Mouse (Mus musculus): ENCODE measurements around the gene Glrx5.
A peak's percentile ranks its signal among the peaks of the same experiment; 100 is the strongest.

Gene Glrx5

DNA sequence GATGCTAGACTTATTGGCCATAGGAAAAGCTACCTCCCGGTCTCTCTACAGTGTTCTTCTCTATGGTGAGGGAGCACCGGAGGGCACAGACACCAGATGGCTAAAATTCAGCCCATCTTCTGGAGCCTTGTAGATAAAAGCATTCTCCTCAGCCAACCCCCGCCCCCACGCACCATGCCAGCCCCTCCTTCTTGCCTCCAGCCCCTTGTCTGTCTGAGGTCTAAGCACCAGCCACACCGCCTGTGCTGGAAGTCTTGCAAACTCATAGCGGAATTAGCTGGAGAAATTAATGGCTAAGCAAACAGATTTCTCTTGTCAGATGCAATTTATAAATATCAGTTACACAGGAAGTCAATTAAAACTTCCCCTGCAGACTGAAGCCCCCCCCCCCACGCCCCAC, 43.0 kb downstream of the Glrx5 start:
- DNase-seq = no peak

- no peak for DNase-seq
These were observed 44.0 kb downstream of the Glrx5 start for GRCm38 (mm10) chr12:105076511-105076910.

DNA sequence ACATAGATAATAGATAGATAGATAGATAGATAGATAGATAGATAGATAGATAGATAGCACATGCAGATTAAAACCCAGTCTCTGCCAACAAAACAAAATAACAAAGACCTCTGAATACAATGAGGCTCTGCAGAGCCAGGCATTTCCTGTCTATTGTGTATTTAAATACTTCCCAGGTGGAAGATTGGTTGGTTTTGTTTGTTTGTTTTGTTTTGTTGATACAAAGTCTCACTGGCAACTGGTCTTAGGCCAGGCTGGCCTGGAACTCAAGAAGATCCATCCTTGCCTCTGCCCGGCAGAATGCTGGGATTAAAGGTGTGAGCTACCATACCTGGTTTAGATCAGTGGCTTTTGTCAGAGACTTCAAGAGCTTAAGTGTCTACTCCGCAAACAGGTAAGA, 44.7 kb downstream of the Glrx5 start:
- no peak for DNase-seq

DNA sequence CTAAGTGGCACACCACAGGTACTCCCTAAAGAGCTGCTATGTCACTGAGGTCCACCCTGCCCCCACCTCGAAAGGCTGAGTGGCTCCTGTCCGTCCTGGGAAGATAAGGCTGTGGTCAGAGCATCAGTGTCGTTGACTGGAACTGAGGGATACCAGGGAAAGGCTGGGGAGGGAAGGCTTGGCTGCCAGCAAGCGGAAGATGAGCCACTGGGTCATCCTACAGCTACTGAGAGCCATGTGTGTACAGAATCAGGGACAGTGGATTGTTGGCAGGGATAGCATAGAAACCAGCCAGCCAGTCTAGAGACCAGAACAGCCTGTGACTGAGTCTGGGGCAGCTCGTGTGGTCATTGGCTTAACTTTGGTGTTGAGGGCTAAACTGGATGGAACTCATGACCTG, 51.7 kb downstream of the Glrx5 start:
- DNase-seq = peak; percentile 66

DNA sequence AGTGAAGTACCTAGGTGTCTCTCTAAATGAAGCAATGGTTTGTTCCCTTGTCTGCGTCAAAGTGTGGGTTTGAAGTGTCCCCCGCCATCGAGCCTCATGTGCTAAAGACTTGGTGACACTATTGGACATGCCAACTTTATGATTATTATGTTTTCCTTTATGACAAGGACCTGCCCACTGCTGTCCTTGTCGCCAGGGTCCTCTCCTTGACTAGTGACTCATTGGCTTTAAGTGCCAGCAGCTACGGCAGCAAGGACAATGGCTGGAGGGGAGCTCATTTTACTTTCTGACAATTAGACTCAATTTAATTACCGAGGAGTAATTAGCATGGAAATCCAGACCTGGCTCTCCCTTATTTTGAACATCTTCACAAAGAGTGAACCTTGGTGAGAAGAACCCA, 52.3 kb downstream of the Glrx5 start:
- DNase-seq = no peak

DNA sequence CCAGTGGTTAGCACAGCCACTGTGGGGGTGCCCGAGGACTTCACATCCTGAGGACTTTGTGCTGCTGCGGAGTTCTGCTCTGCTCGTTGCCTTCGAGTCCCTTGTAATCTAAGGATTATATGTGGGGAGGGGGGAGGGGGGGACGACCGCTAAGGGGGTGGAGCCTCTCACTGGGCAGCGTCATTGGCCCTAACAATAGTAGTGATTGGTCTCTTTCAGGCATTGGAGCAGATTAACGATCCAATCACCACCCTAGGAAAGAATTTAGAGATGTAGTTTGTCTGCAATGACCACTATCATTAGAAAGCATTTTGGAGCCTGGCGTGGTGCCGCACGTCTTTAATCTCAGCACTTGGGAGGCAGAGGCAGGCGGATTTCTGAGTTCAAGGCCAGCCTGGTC, 52.8 kb downstream of the Glrx5 start:
- DNase-seq = no peak

DNA sequence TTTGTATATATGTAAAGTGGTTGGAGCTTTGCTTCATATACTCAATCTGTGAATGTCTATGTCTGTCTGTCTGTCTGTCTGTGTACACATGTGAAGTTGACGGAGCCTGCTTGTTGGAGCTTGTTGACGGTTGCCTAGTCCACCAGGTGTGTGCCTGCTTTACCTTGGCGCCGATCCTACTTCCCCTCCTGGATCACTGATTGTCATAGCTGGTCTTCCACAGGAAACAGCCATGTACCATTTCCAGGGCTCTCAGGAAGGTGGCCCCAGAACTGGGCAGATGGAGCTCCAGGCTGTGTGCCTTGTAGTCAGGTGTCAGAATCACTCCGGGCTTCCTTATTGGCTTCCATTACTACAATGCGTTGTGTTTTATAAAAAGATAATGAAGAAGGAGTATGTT, 54.3 kb downstream of the Glrx5 start:
- DNase-seq = peak; percentile 58 to 74

GRCm38 (mm10) chr12:105087353-105087752, 54.9 kb downstream of the Glrx5 start:
- DNase-seq = no peak

- no peak for DNase-seq
These were observed 56.7 kb downstream of the Glrx5 start for GRCm38 (mm10) chr12:105089231-105089630.

DNA sequence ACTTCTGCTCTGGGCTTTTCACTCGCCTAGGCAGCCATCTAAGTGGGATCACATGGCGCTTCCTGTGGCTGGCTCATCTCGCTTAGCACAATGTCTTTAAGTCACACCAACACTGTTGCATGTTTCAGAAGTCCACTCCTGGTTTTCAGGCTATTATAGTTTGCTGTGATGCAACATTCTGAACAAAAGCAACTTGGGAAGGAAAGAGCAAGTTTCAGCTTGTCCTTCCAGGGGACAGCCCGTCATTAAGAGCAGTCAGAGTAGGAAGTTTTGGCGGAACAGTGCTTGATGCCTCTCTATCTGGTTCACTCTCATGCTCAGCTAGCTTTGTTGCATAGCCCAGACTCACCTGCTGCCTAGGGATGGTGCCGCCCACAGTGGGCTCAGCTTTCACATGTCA, 59.1 kb downstream of the Glrx5 start:
- no peak for DNase-seq

All from cerebellum, postnatal 25 days (tissue).